Comparison of ENCODE assay signal across 9 mouse cellular contexts in genomic region chr1:75400493-75401115, GRCm38 (mm10). TPM values are rescaled to one million over a fixed set of nuclear protein-coding genes. Genes with fewer than 3 reads are reported as not detected.
DNase-seq lines count a peak whose midpoint lies in the region; ATAC-seq and TF ChIP-seq lines count a peak whose summit lies in the region.
"Had no signal": no experiment of that assay in that cellular context is flagged by ENCODE, and none has a peak within 500 bp of the region (broad histone marks: within the 10 kb centered on the region; RNA-seq: fewer than 3 reads in every experiment).

No protein-coding gene starts in this region.

- no peak for ATAC-seq in heart, embryonic 13.5 days (ENCODE audit: extremely low read depth, insufficient number of reproducible peaks, low FRiP score, low TSS enrichment)
- peak; percentile 12; the same call in 1 of the 2 replicates for ATAC-seq in liver, postnatal 0 days
- no peak for ATAC-seq in granulocyte monocyte progenitor cell, adult 5-6 weeks (replicated peaks; ENCODE audit: poor library complexity, severe bottlenecking)

- WGBS in heart, embryonic 13.5 days = 20% methylated on average over 6 of the region's 6 CpGs
- WGBS in liver, postnatal 0 days (ENCODE audit: insufficient replicate concordance) = 26% methylated on average over 6 of the region's 6 CpGs

- no peak for DNase-seq in heart, adult 9 months (ENCODE audit: low spot score in 2 of 2)
- DNase-seq in MN1 (ENCODE audit: low spot score) = peak; percentile 45
- DNase-seq in gastrocnemius, postnatal 25 days = peak; percentile 74
- DNase-seq in liver, postnatal 0 days = no peak
- no peak for DNase-seq in adrenal gland, postnatal 4 days (ENCODE audit: low spot score in 2 of 2)
- no peak for DNase-seq in spleen, adult 12 weeks (ENCODE audit: low spot score)

- H3K9me3 ChIP-seq in heart, embryonic 13.5 days = no peaks in the 10 kb centered on the region
- no peaks in the 10 kb centered on the region for H3K9me3 ChIP-seq in liver, postnatal 0 days (ENCODE audit: low read length)

- peak overlapping the region; percentile 100 for H3K27ac ChIP-seq in heart, embryonic 13.5 days (replicated peaks)
- H3K27ac ChIP-seq in liver, postnatal 0 days (ENCODE audit: low read depth) = no peak overlapping the region

- no peak for TF ChIP-seq EP300 in liver, postnatal 0 days (IDR thresholded peaks at IDR 0.05; ENCODE audit: low read depth)

- peak overlapping the region; percentile 75 for H3K4me2 ChIP-seq in heart, embryonic 13.5 days
- H3K4me2 ChIP-seq in liver, postnatal 0 days (ENCODE audit: low read depth, low read length) = peak overlapping the region; percentile 45

- H3K4me1 ChIP-seq in heart, embryonic 13.5 days = peaks cover 71% of the 10 kb centered on the region
- H3K4me1 ChIP-seq in liver, postnatal 0 days (ENCODE audit: insufficient read depth) = peaks cover 5% of the 10 kb centered on the region

- peak overlapping the region; percentile 50 for H3K4me3 ChIP-seq in heart, embryonic 13.5 days
- H3K4me3 ChIP-seq in liver, postnatal 0 days (ENCODE audit: low read depth, low read length) = no peak overlapping the region

- peak overlapping the region; percentile 86 for H3K9ac ChIP-seq in heart, embryonic 13.5 days
- no peak overlapping the region for H3K9ac ChIP-seq in liver, postnatal 0 days (replicated peaks)

- TF ChIP-seq CTCF in liver, postnatal 0 days (IDR thresholded peaks at IDR 0.05; ENCODE audit: low read depth) = no peak

- peaks cover 71% of the 10 kb centered on the region for H3K36me3 ChIP-seq in heart, embryonic 13.5 days
- H3K36me3 ChIP-seq in liver, postnatal 0 days (replicated peaks; ENCODE audit: insufficient read depth, low read length) = no peaks in the 10 kb centered on the region

- H3K27me3 ChIP-seq in heart, embryonic 13.5 days (replicated peaks) = no peaks in the 10 kb centered on the region
- no peaks in the 10 kb centered on the region for H3K27me3 ChIP-seq in liver, postnatal 0 days (ENCODE audit: insufficient read depth, low read length)

RNA-seq across cellular contexts. Expression of gene Speg, which starts 25.5 kb away (rescaled TPM):
- polyA plus RNA-seq in heart, embryonic 13.5 days (2015; fragmentation: Nextera tagmentation; extraction: Ambion mirVana) = 55.1 and 58.8 TPM in 2 replicates
- total RNA-seq in gastrocnemius, postnatal 25 days (2021) = 100 to 1,000 TPM; 200 to 244 TPM
- polyA plus RNA-seq in liver, postnatal 0 days (2015; fragmentation: Nextera tagmentation; extraction: Ambion mirVana) = 3.4 and 3.5 TPM in 2 replicates
- total RNA-seq in granulocyte monocyte progenitor cell, adult 5-6 weeks (2014; fragmentation: Nextera tagmentation) = not detected in 2 replicates
- 0.05 TPM in 1 of 2 replicates, not detected in the other for total RNA-seq in granulocyte monocyte progenitor cell, adult 5-6 weeks (2017)
- total RNA-seq in adrenal gland, postnatal 4 days (2021) = 10 to 100 TPM; 32.4 to 33.7 TPM

RNA-seq across cellular contexts. Expression of gene Gmppa, which starts 35.1 kb away (rescaled TPM):
- 70.7 and 73.7 TPM in 2 replicates for polyA plus RNA-seq in heart, embryonic 13.5 days (2015; fragmentation: Nextera tagmentation; extraction: Ambion mirVana)
- total RNA-seq in gastrocnemius, postnatal 25 days (2021) = 10 to 100 TPM; 32.0 to 37.2 TPM
- polyA plus RNA-seq in liver, postnatal 0 days (2015; fragmentation: Nextera tagmentation; extraction: Ambion mirVana) = 21.0 and 22.0 TPM in 2 replicates
- total RNA-seq in granulocyte monocyte progenitor cell, adult 5-6 weeks (2014; fragmentation: Nextera tagmentation) = 118 and 133 TPM in 2 replicates
- total RNA-seq in granulocyte monocyte progenitor cell, adult 5-6 weeks (2017) = 85.1 and 88.3 TPM in 2 replicates
- 10 to 100 TPM; 71.3 to 82.4 TPM for total RNA-seq in adrenal gland, postnatal 4 days (2021)

RNA-seq across cellular contexts. Expression of gene Des, which starts 40.5 kb away (rescaled TPM):
- polyA plus RNA-seq in heart, embryonic 13.5 days (2015; fragmentation: Nextera tagmentation; extraction: Ambion mirVana) = 393 and 426 TPM in 2 replicates
- 1,000 to 10,000 TPM; 1,914 to 2,104 TPM for total RNA-seq in gastrocnemius, postnatal 25 days (2021)
- polyA plus RNA-seq in liver, postnatal 0 days (2015; fragmentation: Nextera tagmentation; extraction: Ambion mirVana) = 4.0 and 14.2 TPM in 2 replicates
- not detected in 2 replicates for total RNA-seq in granulocyte monocyte progenitor cell, adult 5-6 weeks (2014; fragmentation: Nextera tagmentation)
- not detected in 2 replicates for total RNA-seq in granulocyte monocyte progenitor cell, adult 5-6 weeks (2017)
- total RNA-seq in adrenal gland, postnatal 4 days (2021) = 10 to 100 TPM; 40.5 to 78.8 TPM

RNA-seq across cellular contexts. Expression of gene Asic4, which starts 49.6 kb away (rescaled TPM):
- polyA plus RNA-seq in heart, embryonic 13.5 days (2015; fragmentation: Nextera tagmentation; extraction: Ambion mirVana) = 0.28 and 0.31 TPM in 2 replicates
- not detected for total RNA-seq in gastrocnemius, postnatal 25 days (2021)
- not detected in 2 replicates for polyA plus RNA-seq in liver, postnatal 0 days (2015; fragmentation: Nextera tagmentation; extraction: Ambion mirVana)
- total RNA-seq in granulocyte monocyte progenitor cell, adult 5-6 weeks (2014; fragmentation: Nextera tagmentation) = not detected in 2 replicates
- not detected in 2 replicates for total RNA-seq in granulocyte monocyte progenitor cell, adult 5-6 weeks (2017)
- 10 to 100 TPM; 10.4 to 11.9 TPM for total RNA-seq in adrenal gland, postnatal 4 days (2021)
- total RNA-seq: gastrocnemius, postnatal 36 days had no signal

Comparison
In these comparisons a context has a peak if more than half of its experiments do, and no peak if none do; other contexts are left out.
1. DNase-seq: peak in MN1 (single experiment) and gastrocnemius, postnatal 25 days (single experiment); none in heart, adult 9 months (0 of 2), liver, postnatal 0 days (single experiment), adrenal gland, postnatal 4 days (0 of 2) and spleen, adult 12 weeks (single experiment).
2. RNA of gene Speg, which starts 25.5 kb away (total RNA-seq): 200 to 244 TPM in gastrocnemius, postnatal 25 days and 32.4 to 33.7 TPM in adrenal gland, postnatal 4 days; 0.05 TPM in granulocyte monocyte progenitor cell, adult 5-6 weeks; every median in the first group is over 10 times any median in the second.
3. RNA of gene Des, which starts 40.5 kb away (total RNA-seq): 1,914 to 2,104 TPM in gastrocnemius, postnatal 25 days and 40.5 to 78.8 TPM in adrenal gland, postnatal 4 days; not detected in granulocyte monocyte progenitor cell, adult 5-6 weeks; every median in the first group is over 10 times any median in the second.